Mouse (Mus musculus) lung, embryonic 14.5 days (tissue): Measurements from ENCODE around the gene Ildr2. TPM values are rescaled to one million over a fixed set of nuclear protein-coding genes. Genes with fewer than 3 reads are reported as not detected.
A peak's percentile ranks its signal among the peaks of the same experiment; 100 is the strongest.

Experiments used
- ATAC-seq: fragments of 200-750 bp; cut with Nextera tagmentation; 2 replicates; pipeline ENCODE4 v1.8.0; 2017; ENCODE audit warnings: mild to moderate bottlenecking, moderate TSS enrichment, moderate library complexity; ENCODE audit not compliant: insufficient read depth
- DNase-seq: peaks from one replicate; pipeline ENCODE4 v3.0.0-alpha.2; 2015
- H3K27ac ChIP-seq: fragments of 300-500 bp; sonication (generic); 2 replicates; pipeline ENCODE4 v1.5.1; 2014; ENCODE audit warnings: low read depth, mild to moderate bottlenecking, moderate library complexity
- H3K27me3 ChIP-seq: fragments of 300-500 bp; sonication (generic); 2 replicates; pipeline ENCODE4 v1.6.1; 2014; ENCODE audit warnings: low read length, control low read depth; ENCODE audit not compliant: insufficient read depth
- H3K36me3 ChIP-seq: fragments of 300-500 bp; sonication (generic); 2 replicates; pipeline ENCODE4 v1.6.1; 2014; ENCODE audit warnings: control low read depth; ENCODE audit not compliant: insufficient read depth
- H3K4me1 ChIP-seq: fragments of 300-500 bp; sonication (generic); 2 replicates; pipeline ENCODE4 v1.6.1; 2014; ENCODE audit warnings: antibody characterized with exemption, control low read depth; ENCODE audit not compliant: insufficient read depth
- H3K4me2 ChIP-seq: fragments of 300-500 bp; sonication (generic); 2 replicates; pipeline ENCODE4 v1.6.1; 2014; ENCODE audit warnings: mild to moderate bottlenecking
- H3K4me3 ChIP-seq: fragments of 300-500 bp; sonication (generic); 2 replicates; pipeline ENCODE4 v1.5.1; 2014; ENCODE audit warnings: low read depth, low read length
- H3K9ac ChIP-seq: fragments of 300-500 bp; sonication (generic); 2 replicates; pipeline ENCODE4 v1.6.1; 2014
- H3K9me3 ChIP-seq: fragments of 300-500 bp; sonication (generic); 2 replicates; pipeline ENCODE4 v1.6.1; 2016; ENCODE audit warnings: low read depth, low read length, control low read depth
- CTCF ChIP-seq: IDR thresholded peaks from 2 replicates; pipeline ENCODE4 v1.5.1; 2016; ENCODE audit warnings: antibody characterized with exemption, low read depth
- WGBS: fragments of 180-500 bp; shearing (Covaris S2); extraction: QIAGEN DNeasy Blood & Tissue Kit; methylation state at CpG from one replicate; pipeline ENCODE4 v1.1.7; 2014; 5-methylcytosine and 5-hydroxymethylcytosine counted together
- polyA plus RNA-seq: library from polyadenylated mRNA; unstranded; fragments of >200 nt; fragmentation: Nextera tagmentation; extraction: Ambion mirVana; gene quantifications from 2 replicates; pipeline ENCODE4 v1.2.1, GENCODE M21; 2014

Gene Ildr2
- polyA plus RNA-seq, 1 experiment from 2014 or later = 1.3 TPM

DNA sequence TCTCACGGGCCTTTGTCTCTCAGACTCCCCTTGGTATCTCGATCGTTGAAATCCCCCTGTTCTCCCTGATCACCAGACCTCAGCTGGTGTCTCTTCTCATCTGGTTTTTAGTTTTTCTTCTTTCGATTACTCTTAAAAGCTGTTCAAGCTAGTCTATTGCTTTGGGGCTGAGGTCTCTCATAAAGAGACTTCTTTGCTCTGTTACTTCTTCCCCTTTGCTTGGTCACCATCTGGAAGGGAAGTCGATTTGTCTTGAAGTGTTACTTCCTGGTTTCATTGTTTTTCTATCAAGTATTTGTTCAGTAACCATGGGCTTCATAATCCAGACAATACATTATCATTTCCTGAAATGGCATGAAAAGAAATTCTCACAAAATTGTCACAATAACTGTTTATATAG is 14.3 kb downstream of the Ildr2 start:
- no peak for DNase-seq

DNA sequence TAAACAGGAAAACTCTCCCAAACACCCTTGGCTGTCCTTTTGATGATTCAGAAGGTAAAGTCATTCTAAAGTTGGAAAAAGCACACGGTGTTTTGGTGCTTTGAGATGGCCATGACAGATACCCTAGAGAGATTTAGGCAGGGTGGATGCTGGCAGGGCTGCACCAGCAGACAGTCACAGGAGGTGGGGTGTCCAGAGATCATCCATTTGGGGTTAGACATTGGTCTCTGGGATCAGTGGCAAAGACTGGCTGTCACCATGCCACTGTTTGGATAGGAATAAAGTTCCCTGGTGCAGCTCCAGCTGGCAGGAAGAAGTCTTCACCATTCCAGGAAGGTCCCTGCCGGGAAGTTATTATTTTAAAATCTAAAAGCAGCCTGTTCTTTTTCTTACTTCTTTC is 24.8 kb downstream of the Ildr2 start:
- Histone ChIP-seq H3K4me2 (no peak overlapping the region), H3K9ac (no peak overlapping the region), H3K36me3 (no peaks in the 10 kb centered on the region), H3K4me1 (peaks cover 8% of the 10 kb centered on the region), H3K27me3 (no peaks in the 10 kb centered on the region), H3K4me3 (no peak overlapping the region), H3K9me3 (no peaks in the 10 kb centered on the region), H3K27ac (no peak overlapping the region)
- DNase-seq (no peak), ATAC-seq (no peak)
- TF ChIP-seq CTCF = no peak
- 39% methylated on average over 2 of the region's 2 CpGs for WGBS

More for the DNA sequence above, 14.3 kb downstream of the Ildr2 start:
- no peaks in the 10 kb centered on the region for H3K9me3 ChIP-seq
- no peak overlapping the region for H3K4me2 ChIP-seq
- H3K4me3 ChIP-seq = no peak overlapping the region
- no peak overlapping the region for H3K9ac ChIP-seq
- WGBS = 86% methylated on average over 5 of the region's 5 CpGs
- H3K27me3 ChIP-seq = no peaks in the 10 kb centered on the region
- H3K36me3 ChIP-seq = no peaks in the 10 kb centered on the region
- H3K4me1 ChIP-seq = no peaks in the 10 kb centered on the region
- no peak for ATAC-seq
- no peak for TF ChIP-seq CTCF
- no peak overlapping the region for H3K27ac ChIP-seq

DNA sequence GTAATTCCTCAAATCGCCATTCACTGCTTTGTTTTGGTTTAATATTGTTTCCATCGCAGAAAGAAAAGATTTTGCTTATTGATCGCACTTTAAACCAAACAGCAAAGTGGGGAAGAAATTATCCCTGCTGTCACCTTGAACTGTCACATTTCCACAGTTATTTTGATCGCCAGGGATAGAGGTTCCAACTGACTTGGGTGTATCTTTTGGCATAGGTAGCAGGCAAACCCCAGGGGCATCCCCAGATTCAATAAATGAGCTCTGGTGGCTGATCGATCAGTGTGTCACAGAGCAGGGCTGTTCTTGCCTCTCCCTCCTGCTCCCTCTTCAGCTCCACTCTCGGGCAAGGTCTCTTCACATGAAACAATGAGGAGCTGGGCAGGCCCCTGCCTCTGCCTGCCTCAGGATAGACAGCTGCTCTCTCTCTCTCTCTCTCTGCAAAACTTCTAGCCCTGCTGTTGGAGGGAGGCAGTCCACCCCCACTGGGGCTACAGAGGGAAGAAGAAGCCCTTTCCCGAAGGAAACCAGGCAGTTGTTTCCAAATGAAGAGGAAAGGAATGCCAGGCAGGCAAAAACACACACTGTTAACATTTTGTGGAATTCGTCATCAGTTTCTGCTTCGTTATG is 25.8 kb downstream of the Ildr2 start:
- ATAC-seq (no peak), DNase-seq (no peak)
- Histone ChIP-seq H3K4me2 (no peak overlapping the region), H3K4me1 (peaks cover 8% of the 10 kb centered on the region), H3K36me3 (no peaks in the 10 kb centered on the region), H3K9ac (no peak overlapping the region), H3K27ac (peak overlapping the region; percentile 42; the same call in 1 of the 2 replicates), H3K4me3 (no peak overlapping the region), H3K27me3 (no peaks in the 10 kb centered on the region), H3K9me3 (no peaks in the 10 kb centered on the region)
- TF ChIP-seq CTCF = no peak
- 42% methylated on average over 9 of the region's 9 CpGs for WGBS

DNA sequence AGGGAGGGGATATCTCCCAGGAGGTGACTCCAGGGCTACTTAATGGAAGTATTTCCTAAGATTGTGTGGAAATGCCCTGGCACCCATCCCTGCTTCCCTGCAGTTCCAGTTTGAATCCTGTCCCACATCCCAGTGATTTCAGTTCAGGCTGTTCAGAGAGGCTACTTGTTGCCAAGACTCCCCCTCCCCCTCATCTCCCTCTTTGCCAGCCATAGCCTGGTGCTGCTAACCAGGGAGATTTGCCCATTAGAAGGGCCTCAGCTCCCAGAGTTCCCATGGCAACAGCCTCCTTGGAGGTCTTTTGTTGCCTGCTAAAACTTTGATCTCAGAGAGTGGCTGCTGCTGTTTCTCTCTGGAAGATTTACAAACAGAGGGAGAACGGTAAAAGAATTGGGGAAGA is 26.6 kb downstream of the Ildr2 start:
- H3K4me1 ChIP-seq = peaks cover 8% of the 10 kb centered on the region
- H3K4me2 ChIP-seq = no peak overlapping the region
- no peak for TF ChIP-seq CTCF
- H3K27ac ChIP-seq = no peak overlapping the region
- no peak overlapping the region for H3K4me3 ChIP-seq
- no peaks in the 10 kb centered on the region for H3K27me3 ChIP-seq
- peak; percentile 41; the same call in 1 of the 2 replicates for ATAC-seq
- WGBS = 14% methylated on average over 1 of the region's 1 CpGs
- H3K9me3 ChIP-seq = no peaks in the 10 kb centered on the region
- no peaks in the 10 kb centered on the region for H3K36me3 ChIP-seq
- DNase-seq = peak; percentile 43
- H3K9ac ChIP-seq = no peak overlapping the region

DNA sequence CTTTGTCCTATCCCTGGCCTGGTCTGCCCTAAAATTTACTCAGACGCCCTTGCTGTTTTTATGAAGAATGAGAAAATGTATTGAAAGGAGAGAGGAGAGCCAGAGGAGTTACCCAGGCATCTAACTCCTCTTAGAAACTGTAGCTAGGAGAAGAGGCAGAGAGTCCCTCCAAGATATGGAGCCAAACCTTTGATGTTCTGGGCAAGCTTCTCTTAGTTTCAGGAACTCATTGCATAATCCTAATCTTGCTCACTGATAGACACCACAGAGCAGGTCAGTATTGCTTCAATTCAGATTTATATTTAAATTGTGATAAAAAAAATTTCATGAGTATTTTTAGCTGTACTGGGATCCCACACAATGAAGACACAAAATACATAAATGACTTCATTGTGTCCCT is 27.3 kb downstream of the Ildr2 start:
- no peak for DNase-seq
- no peak overlapping the region for H3K27ac ChIP-seq
- no peak overlapping the region for H3K4me3 ChIP-seq
- H3K9me3 ChIP-seq = no peaks in the 10 kb centered on the region
- no peak overlapping the region for H3K4me2 ChIP-seq
- H3K4me1 ChIP-seq = peaks cover 8% of the 10 kb centered on the region
- no peak for ATAC-seq
- 59% methylated on average over 1 of the region's 1 CpGs for WGBS
- no peaks in the 10 kb centered on the region for H3K36me3 ChIP-seq
- no peak overlapping the region for H3K9ac ChIP-seq
- no peak for TF ChIP-seq CTCF
- no peaks in the 10 kb centered on the region for H3K27me3 ChIP-seq

DNA sequence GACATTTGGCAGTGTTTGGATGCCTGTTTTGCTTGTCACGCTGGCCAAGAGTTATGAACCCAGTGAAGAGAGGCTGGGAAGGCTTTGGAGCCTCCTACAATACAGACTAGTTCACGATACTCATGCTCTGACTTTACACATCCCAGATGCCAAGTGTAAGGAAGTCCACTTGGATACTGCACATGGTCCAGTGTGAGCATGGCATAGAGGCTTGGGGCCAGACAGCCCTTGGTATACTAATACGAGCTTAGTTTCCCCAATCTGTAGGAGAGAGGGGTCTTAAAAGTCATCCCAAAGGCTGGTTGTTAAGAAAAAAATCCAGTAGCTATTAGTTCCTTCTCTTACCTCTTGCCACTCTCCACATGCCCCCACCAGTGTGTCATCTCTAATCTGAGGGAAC is 27.9 kb downstream of the Ildr2 start:
- H3K9me3 ChIP-seq = no peaks in the 10 kb centered on the region
- H3K27ac ChIP-seq = no peak overlapping the region
- H3K36me3 ChIP-seq = no peaks in the 10 kb centered on the region
- 70% methylated on average over 3 of the region's 3 CpGs for WGBS
- no peak overlapping the region for H3K4me3 ChIP-seq
- ATAC-seq = no peak
- no peak overlapping the region for H3K9ac ChIP-seq
- no peak for TF ChIP-seq CTCF
- H3K4me1 ChIP-seq = peaks cover 8% of the 10 kb centered on the region
- no peak for DNase-seq
- H3K4me2 ChIP-seq = no peak overlapping the region
- H3K27me3 ChIP-seq = no peaks in the 10 kb centered on the region

DNA sequence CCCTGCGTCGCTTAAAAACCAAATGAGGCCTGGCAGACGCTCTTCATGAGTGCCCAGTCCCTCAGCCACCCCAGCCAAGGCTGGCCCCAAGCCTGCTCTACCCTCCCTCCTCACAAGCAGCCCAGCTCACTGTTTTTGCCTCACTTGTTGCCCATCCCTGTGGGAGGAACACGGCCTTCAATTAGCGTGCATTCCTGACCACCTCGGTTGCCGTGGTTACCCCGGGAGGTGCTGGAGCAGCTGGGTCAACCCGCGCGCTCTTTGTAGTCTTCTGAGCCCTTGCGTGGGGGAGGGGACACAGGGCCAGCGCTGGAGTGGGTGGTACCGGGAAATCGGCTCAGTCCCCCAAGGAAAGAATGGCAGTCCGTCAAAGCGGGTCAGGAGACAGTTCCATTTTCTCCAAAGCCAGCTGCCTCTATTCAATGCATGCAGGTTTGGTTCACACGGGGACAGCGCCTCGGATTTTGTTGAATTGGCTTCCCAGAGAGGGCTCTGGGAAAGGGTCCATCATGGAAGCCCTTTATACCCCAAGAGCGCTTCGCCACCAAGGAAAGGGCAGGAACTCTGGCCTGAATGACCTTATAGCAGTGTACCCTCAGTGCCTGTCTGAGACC is 28.8 kb downstream of the Ildr2 start:
- DNase-seq (peak; percentile 77), ATAC-seq (peak; percentile 92)
- Histone ChIP-seq H3K36me3 (no peaks in the 10 kb centered on the region), H3K27ac (no peak overlapping the region), H3K27me3 (no peaks in the 10 kb centered on the region), H3K4me2 (peak overlapping the region; percentile 55), H3K4me1 (peaks cover 8% of the 10 kb centered on the region), H3K9ac (no peak overlapping the region), H3K4me3 (no peak overlapping the region), H3K9me3 (no peaks in the 10 kb centered on the region)
- no peak for TF ChIP-seq CTCF
- 7% methylated on average over 22 of the region's 22 CpGs for WGBS
